Mouse (Mus musculus) v-Abl transformed pro-B cells (cell line): ENCODE results near the gene Parvg.

Experiments
- in situ Hi-C, 2 experiments: fragments of 400-800 bp; cut with MboI; formaldehyde crosslinking; loops; one replicate each; pipeline ENCODE4 v1.15.1; 2025; ENCODE audit not compliant: unreplicated experiment in 2 of 2

The Parvg gene

DNA sequence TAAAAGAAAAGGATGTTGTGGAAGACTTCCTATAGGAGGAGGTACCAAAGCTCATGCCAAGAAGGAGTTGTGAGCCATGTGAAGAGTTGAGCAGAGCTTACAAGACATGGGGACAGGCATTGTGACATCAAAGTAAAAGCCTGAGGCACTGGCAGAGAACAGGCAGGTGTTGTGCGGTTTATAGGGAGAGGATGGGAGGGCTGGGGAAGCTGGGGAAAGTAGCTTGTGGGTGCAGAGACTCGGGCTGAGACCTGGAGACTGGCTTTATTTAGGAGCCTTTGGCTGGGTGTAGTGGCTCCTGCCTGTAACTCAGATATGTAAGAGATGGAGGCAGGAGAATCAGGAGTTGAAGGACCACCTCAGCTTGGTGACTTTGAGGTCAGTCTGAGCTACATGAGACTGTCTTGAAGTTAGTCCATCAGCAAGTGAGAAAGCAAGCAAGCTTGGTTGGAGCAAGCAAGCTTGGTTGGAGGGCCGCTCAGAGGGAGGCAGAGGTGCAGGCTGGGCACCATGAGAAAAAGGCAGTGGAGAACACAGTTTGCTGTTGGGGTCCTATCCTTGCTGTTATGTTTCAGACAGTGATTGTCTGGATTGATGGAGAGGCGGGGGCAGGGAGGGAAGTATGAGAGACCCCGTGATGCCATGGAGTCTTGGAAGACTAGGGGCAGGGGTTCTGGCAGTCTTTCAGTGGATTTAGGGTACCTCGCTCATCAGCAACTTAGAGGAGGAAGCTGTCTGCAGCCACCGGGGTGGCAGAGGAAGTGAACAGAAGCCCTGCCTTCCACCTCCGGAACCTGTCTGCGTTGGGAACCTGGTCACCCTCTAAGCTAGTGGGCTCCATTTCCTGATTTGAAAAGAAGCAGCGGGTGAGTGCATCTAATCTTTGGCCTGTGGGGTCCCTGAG, at the start of gene Parvg:
TSS of gene Parvg (plus strand) at position 61 of the 904 bp plus-strand sequence.
- in situ Hi-C loops, result no loop called here

- in situ Hi-C loops, result no loop called here
Measured at GRCm38 (mm10) chr15:84276066-84276465, 47.8 kb upstream of the Parvg start.

GRCm38 (mm10) chr15:84278091-84278490, 45.7 kb upstream of the Parvg start:
- in situ Hi-C loops, result no loop called here

DNA sequence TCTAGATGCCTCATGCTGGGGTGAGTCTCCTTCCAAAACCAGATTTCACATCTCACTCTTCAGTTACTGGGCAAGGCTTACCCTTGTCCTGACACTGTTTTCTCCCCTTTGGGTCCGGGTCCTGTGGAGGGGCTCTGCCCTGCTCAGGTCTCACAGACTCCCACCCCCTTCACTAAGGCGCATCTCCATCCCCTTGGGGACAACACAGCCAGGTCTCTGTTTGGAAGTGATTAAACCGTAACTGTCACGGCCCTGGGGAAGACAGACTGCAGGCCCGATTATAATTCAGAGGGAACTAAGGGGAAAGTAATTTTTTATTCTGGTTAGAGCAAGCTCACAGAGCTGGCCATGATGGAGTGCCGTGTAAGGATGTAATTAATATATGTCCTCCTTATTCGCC, 45.2 kb upstream of the Parvg start:
- in situ Hi-C loops, result no loop called here

- in situ Hi-C loops, result loop anchor here (5.0 to 10.0 kb wide), 5 partner anchors 68 to 332 kb away; no protein-coding TSS in a partner anchor
Measured at GRCm38 (mm10) chr15:84280309-84280708, 43.5 kb upstream of the Parvg start.

GRCm38 (mm10) chr15:84280712-84281347, 43.0 kb upstream of the Parvg start:
- in situ Hi-C loops, result loop anchor here (5.0 to 10.0 kb wide), 5 partner anchors 69 to 331 kb away; no protein-coding TSS in a partner anchor

GRCm38 (mm10) chr15:84282206-84283085, 41.4 kb upstream of the Parvg start:
- in situ Hi-C loops, result loop anchor here (5.0 to 10.0 kb wide), 5 partner anchors 70 to 330 kb away; no protein-coding TSS in a partner anchor

- in situ Hi-C loops, result loop anchor here (5.0 to 10.0 kb wide), 5 partner anchors 72 to 328 kb away; no protein-coding TSS in a partner anchor
Measured at GRCm38 (mm10) chr15:84284059-84284458, 39.8 kb upstream of the Parvg start.

- in situ Hi-C loops, result loop anchor here in 1 of 2 experiments (10.0 kb wide), 1 partner anchor 169 kb away; no protein-coding TSS in a partner anchor
Measured at GRCm38 (mm10) chr15:84285453-84285852, 38.4 kb upstream of the Parvg start.

GRCm38 (mm10) chr15:84288953-84289352, 34.9 kb upstream of the Parvg start:
- in situ Hi-C loops, result loop anchor here in 1 of 2 experiments (10.0 kb wide), 1 partner anchor 166 kb away; no protein-coding TSS in a partner anchor

DNA sequence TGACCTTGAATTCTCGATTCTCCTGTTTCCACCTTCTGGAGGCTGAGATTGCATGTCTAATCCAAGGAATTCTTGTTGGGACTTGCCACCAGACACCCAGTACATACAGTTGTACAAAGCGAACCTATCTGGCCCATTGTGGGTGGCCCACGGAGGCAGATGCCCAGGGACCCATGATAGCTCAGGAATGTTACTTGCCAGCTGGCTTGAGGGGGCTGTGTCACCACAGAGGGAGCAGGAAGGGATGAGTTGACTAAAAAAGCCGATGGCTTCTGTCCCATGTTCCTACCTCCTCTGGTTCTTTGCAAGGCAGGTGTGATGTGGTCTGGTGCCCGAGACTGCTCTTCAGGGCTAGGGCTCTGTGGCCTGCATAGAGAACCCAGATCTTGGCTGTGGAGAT, 32.7 kb upstream of the Parvg start:
- in situ Hi-C loops, result loop anchor here in 1 of 2 experiments (5.0 kb wide), 1 partner anchor 56 kb away; no protein-coding TSS in a partner anchor

DNA sequence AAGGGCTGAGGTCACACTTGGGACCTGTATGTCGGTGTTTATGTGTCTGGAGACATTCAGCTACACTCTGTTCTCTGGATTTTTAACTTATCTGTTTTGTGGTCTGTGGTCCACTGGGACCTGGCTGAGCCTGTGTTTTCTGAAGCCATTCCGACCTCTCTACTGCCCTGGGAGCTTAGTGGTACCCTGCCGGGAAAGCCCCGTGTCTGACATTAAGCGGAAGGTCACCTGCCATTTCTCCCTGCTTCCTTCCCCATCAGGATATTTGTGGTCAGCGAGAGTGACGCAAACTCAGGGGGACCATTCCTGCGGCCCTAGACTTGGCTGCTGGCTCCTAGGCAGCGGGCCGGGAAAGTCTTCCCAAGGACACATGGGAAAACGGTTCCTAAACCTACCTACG, 30.2 kb upstream of the Parvg start:
- in situ Hi-C loops, result loop anchor here in 1 of 2 experiments (5.0 kb wide), 1 partner anchor 54 kb away; no protein-coding TSS in a partner anchor

DNA sequence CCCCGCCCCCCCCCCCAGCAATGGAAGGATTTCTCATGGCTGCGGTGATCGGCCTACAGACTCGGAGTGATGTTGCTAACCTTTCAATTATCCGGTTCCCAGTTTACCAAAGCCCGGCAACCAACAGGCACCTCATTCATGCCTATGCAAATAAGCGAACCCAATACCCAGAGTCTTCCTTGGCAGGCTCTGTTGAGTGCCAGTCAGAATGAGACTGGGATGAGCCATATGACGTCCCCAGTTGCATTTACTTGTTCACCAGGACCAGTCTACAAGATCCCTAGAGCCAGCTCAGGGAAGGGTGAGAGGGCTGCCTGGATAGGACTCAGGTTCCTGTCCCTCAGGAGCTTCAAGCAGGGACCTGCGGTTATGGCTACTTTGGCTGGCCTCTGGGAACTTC, 29.4 kb upstream of the Parvg start:
- in situ Hi-C loops, result loop anchor here in 1 of 2 experiments (5.0 kb wide), 1 partner anchor 53 kb away; no protein-coding TSS in a partner anchor

DNA sequence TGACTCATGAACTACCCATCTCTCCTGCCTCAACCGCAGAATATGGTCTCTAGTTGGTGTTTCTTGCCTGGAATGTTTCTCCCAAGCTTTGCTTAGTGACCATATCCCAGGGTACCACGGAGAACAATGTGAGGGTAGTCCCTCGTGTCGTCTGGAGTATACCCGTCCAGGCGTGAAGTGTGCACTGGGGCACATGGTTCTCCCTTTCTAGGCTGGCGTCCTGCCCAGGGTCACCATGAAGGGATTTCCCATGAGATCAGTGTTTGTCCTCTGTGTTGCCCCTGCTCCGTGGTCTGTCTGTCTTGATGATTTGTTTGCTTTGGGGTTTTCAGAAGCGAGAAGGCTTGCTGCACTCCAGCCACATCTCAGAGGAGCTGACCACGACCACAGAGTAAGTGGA, 28.6 kb upstream of the Parvg start:
- in situ Hi-C loops, result no loop called here

DNA sequence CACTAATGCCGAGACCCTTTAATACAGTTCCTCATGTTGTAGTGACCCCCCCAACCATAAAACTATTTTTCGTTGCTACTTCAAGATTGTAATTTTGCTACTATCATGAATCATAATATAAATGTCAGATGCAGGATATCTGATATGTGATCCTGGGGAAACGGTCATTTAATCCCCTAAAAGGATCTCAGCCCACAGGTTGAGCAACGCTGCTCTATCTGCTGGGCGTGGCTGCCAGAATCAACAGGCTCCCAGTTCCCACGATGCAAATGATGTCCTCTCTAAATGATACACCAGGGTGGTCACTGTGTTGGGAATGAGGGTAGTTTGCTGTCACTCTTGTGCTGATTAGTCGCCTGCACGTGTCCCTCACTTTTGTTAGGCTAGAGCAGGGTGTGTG, 26.4 kb upstream of the Parvg start:
- in situ Hi-C loops, result no loop called here

DNA sequence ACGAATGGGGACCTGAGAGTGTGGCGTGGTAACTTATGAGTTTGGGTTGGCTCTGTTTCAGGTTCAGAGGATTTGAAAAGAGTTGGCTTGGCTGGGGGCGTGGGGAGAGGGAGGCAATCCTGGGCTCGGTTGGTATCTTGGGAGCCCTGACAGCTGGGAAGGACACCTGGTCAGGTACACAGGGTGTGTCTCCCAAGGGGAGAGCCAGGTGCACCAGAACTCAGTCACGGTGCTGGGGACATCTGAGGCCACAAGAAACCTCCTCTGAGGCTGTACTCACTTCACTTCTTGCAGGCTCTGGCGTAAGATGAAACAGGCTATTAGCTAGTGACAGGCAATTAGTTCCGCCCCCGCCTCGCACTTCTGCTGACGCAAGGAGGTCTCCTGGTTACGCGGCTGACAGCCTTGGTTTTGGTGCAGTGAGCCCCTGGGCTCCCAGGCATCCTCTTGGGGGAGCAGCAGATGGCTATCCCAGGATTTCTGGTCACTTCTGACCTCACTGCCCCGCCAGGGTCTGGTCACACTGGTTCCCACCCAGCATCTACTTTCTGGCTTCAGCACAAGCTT, 24.9 kb upstream of the Parvg start:
- in situ Hi-C loops, result no loop called here

DNA sequence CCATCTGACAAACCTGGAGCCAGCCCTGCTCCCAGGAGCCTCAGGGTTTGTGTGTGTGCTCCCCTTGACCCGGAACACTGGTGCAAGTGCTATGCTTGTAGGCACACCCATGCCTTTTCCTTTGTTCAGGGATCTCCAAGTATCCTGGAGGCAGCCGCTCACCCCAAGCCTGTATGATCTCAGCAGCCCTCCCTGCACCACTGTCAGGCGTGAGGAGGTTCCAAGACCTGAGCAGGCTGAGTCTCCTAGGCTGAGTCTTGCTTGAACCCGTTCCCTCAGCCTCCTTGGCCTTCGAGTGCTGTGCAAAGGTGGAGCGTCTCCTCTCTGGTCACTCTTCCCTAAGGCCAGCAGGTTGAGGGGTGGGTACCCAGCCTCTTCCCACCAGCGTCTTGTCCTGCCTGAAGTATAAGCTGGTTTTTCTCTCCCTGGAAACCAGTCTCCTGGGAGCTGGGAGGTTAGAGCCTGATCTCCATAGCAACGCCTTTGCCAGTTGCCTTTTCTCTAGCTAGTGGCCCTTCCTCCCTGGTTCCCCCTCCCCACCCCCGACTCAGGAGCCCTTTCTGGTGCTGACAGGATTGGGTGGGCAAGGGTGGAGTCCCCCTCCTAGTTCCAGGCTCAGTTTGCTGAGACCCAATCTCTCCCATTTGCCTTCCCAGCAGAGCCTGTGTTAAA, 24.0 kb upstream of the Parvg start:
- in situ Hi-C loops, result no loop called here

- in situ Hi-C loops, result no loop called here
Measured at GRCm38 (mm10) chr15:84300591-84300990, 23.2 kb upstream of the Parvg start.

DNA sequence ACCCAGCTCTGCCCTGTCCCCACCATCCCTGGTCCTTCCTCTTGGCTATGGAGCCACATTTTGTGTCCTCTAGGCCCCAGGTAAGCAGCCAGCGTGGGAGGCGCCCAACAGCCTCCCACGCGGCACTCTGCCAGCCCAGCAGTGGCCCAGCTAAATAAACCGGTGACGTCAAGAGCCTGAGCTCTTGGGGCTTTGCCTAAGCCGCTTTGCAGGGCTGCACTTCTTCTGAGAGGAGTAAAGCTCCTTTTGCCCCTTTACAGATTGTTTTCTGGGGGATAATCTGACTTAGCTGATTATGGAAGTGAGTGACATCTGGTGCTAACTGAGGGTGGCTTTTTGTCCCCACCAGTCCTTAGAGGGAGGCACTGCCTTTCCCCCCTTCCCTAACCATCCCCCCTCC, 22.8 kb upstream of the Parvg start:
- in situ Hi-C loops, result no loop called here
